Mouse (Mus musculus) E14TG2a.4 (cell line): ENCODE measurements around the gene Tuba3a.

Experiments used
- H3K27me3 ChIP-seq: 2 replicates; pipeline ENCODE4 v1.6.1; 2014; ENCODE audit warnings: low read length, control low read depth; ENCODE audit not compliant: insufficient read depth
- H3K36me3 ChIP-seq: 2 replicates; pipeline ENCODE4 v1.6.1; 2014; ENCODE audit warnings: low read length, control low read depth; ENCODE audit not compliant: insufficient read depth
- H3K4me1 ChIP-seq: replicated peaks from 2 replicates; pipeline ENCODE4 v1.6.1; 2014; ENCODE audit warnings: low read depth, low read length, control low read depth
- H3K4me3 ChIP-seq: replicated peaks from 2 replicates; pipeline ENCODE4 v1.5.1; 2014; ENCODE audit warnings: mild to moderate bottlenecking, low read length
- H3K9me3 ChIP-seq: 2 replicates; pipeline ENCODE4 v1.6.1; 2014; ENCODE audit warnings: low read length, control low read depth
- CTCF ChIP-seq: conservative IDR thresholded peaks from 2 replicates; pipeline ENCODE4 v1.5.1; 2014; ENCODE audit warnings: low read length
- NANOG ChIP-seq: IDR thresholded peaks from 2 replicates; pipeline ENCODE4 v1.6.1; 2014; ENCODE audit warnings: borderline replicate concordance, low read length, mixed read lengths
- POU5F1 ChIP-seq: IDR thresholded peaks from 2 replicates; pipeline ENCODE4 v1.6.1; 2014; ENCODE audit warnings: low read length, borderline replicate concordance

The Tuba3a gene

DNA sequence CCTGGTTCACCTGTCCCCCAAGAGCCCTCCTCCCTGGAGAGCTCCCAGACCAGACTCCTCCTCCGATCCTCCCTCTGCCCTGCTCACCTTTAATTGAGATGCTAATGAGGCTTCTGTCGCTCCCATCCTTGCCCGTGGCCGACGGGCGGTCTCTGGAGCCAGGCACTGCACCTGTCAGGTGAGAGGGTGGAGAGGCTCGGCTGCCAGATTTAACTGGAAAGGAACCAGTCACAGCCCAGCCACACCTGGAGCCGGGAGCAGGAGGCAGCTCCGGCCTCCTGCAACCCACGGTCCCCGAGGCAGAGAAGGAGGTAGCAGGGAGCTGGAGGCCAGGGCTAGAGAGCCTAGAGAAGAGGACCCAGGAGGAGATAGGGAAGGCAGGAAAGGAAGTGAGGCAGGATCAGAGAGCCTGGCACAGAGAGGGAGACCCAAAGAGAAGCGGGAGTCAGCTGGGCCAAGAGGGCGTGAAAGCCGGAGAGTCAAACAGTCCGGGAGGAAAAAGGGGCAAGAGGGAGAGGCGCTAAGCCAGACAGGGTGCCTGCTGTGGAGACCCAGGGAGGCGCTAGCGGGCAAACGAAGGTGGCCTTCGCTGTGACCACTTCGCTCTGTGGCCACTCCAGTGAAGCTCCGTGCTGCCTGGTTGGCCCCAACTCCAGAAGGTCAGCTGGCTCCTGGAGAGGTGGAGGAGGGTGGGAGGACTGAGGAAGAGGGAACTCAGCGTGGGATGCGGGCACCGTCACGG lies 35.4 kb upstream of the Tuba3a start:
- Histone ChIP-seq H3K4me3 (peak overlapping the region; percentile 57), H3K9me3 (no peaks in the 10 kb centered on the region), H3K4me1 (peaks cover 47% of the 10 kb centered on the region), H3K27me3 (peaks cover 74% of the 10 kb centered on the region), H3K36me3 (no peaks in the 10 kb centered on the region)
- TF ChIP-seq POU5F1 (no peak), CTCF (no peak), NANOG (no peak)

- Histone ChIP-seq H3K36me3 (no peaks in the 10 kb centered on the region), H3K27me3 (peaks cover 77% of the 10 kb centered on the region), H3K4me3 (peak within 1 kb of the TSS; percentile 57), H3K4me1 (peaks cover 47% of the 10 kb centered on the region), H3K9me3 (no peaks in the 10 kb centered on the region)
- TF ChIP-seq NANOG: no peak
- TF ChIP-seq CTCF: no peak
- no peak for TF ChIP-seq POU5F1
Observed at GRCm38 (mm10) chr6:125320323-125320722, 34.5 kb upstream of the Tuba3a start, which contains the start of gene Scnn1a. TSS of gene Scnn1a (plus strand) at chr6:125320659.

DNA sequence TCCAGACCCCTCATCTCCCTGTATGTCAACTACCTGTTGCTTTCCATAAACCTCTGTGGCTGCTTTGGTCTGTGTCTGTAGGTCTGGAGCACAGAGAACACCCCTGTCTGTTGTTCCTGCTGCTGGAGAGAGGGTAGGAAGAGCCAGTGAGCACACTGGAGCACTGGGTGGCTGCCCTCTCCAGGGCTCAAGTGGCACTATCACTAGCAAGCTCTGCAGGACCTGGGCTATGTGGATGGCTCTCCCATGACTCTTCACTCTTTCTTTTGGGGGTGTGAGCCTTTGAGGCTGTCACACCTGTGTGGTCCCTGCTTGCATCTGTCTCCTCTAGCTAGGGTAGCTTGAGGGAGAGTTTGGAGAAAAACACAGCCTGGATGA lies 34.1 kb upstream of the Tuba3a start:
- no peaks in the 10 kb centered on the region for H3K9me3 ChIP-seq
- peaks cover 76% of the 10 kb centered on the region for H3K27me3 ChIP-seq
- H3K4me1 ChIP-seq: peaks cover 48% of the 10 kb centered on the region
- TF ChIP-seq CTCF (no peak), NANOG (no peak), POU5F1 (no peak)
- no peaks in the 10 kb centered on the region for H3K36me3 ChIP-seq
- H3K4me3 ChIP-seq: no peak overlapping the region

- TF ChIP-seq NANOG (no peak), CTCF (no peak), POU5F1 (no peak)
- H3K4me1 ChIP-seq: peaks cover 54% of the 10 kb centered on the region
- H3K9me3 ChIP-seq: no peaks in the 10 kb centered on the region
- H3K36me3 ChIP-seq: no peaks in the 10 kb centered on the region
- H3K27me3 ChIP-seq: peaks cover 77% of the 10 kb centered on the region
- H3K4me3 ChIP-seq: no peak overlapping the region
Observed at GRCm38 (mm10) chr6:125318981-125319918, 33.4 kb upstream of the Tuba3a start.

DNA sequence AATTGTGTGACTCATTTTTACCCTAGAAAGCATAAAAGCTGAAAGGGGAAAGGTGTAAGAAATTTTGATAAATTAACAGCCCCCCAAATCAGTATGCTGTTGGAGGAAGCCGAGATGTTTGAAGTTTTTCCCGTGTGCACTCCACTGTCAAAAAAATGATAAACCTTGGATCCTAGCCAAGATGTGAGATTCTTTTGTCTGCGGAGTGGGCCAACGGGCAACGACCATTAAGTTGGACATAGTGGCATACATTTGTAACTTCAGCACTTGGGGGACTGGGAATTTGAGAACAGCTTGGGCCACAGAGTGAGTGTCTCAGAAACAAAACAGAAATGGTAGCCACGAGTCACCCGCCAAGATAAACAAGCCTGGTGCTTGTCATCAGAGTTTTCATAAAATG lies 31.2 kb upstream of the Tuba3a start:
- TF ChIP-seq NANOG: no peak
- TF ChIP-seq POU5F1: no peak
- TF ChIP-seq CTCF: no peak
- peaks cover 53% of the 10 kb centered on the region for H3K4me1 ChIP-seq
- no peaks in the 10 kb centered on the region for H3K36me3 ChIP-seq
- H3K4me3 ChIP-seq: no peak overlapping the region
- peaks cover 78% of the 10 kb centered on the region for H3K27me3 ChIP-seq
- no peaks in the 10 kb centered on the region for H3K9me3 ChIP-seq

- Histone ChIP-seq H3K27me3 (peaks cover 63% of the 10 kb centered on the region), H3K9me3 (no peaks in the 10 kb centered on the region), H3K36me3 (no peaks in the 10 kb centered on the region), H3K4me3 (no peak overlapping the region), H3K4me1 (peaks cover 29% of the 10 kb centered on the region)
- TF ChIP-seq NANOG: no peak
- no peak for TF ChIP-seq POU5F1
- TF ChIP-seq CTCF: no peak
Observed at GRCm38 (mm10) chr6:125314746-125315145, 28.9 kb upstream of the Tuba3a start.

DNA sequence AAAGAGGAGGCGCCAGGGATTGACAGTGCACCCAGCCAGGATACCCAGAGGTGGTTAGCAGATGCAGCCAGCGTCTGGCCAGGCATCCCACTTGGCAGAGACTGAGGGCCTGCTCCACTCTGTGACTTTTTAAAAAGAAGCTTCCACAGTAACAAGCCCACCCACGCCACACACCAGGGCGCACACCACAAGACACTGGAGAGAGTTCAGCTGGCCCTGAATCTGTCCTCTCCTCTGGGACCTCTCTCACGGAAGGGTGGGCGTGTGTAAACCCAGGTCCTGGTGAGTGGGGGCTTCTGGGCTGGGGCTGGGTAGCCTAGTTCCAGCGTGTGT lies 28.4 kb upstream of the Tuba3a start:
- H3K27me3 ChIP-seq: peaks cover 58% of the 10 kb centered on the region
- peak overlapping the region; percentile 75 for H3K4me3 ChIP-seq
- TF ChIP-seq NANOG (no peak), CTCF (no peak), POU5F1 (no peak)

DNA sequence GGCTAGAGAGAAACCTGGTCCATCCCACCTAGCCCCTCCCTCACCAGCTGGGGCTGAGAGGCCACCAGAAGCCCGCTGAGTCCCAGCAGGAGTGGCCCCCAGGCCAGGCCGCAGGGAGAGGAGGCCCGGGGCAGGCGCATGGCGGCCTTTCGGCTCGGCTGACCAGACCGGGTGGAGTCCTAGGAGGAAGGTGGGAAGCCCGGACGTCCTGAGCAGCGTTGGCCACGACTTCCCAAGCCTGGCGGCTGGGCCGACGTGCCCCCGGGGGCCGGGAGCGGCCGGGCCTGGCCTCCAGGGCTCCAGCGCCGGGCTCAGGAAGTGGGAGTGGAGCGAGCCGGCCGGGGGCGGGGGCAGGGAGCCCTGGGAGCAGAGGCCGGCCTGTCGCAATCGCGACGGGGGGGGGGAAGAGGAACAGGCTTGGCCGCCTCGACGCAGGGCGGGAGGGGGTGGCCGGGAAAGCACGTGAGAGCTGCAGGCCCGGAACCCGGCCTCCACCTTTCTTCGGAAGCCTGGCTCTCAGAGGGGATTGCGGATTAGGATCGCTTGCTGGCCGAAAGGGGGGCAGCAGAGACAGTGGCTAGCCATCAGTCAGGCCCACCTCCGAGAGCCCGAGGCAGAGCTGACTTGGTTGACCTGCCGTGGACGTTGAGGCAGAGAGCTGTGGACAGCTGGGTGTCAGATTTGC lies 27.8 kb upstream of the Tuba3a start, which contains the start of gene Ltbr:
Gene Ltbr, minus strand, starts transcription at position 340 of the 685 bp plus-strand sequence.
- no peaks in the 10 kb centered on the region for H3K36me3 ChIP-seq
- peak within 1 kb of the TSS; percentile 75 for H3K4me3 ChIP-seq
- H3K9me3 ChIP-seq: no peaks in the 10 kb centered on the region
- H3K4me1 ChIP-seq: peaks cover 30% of the 10 kb centered on the region
- TF ChIP-seq NANOG (no peak), POU5F1 (no peak), CTCF (no peak)
- peaks cover 54% of the 10 kb centered on the region for H3K27me3 ChIP-seq

More for the DNA sequence above, 28.4 kb upstream of the Tuba3a start:
- H3K4me1 ChIP-seq: peaks cover 28% of the 10 kb centered on the region
- no peaks in the 10 kb centered on the region for H3K36me3 ChIP-seq
- H3K9me3 ChIP-seq: no peaks in the 10 kb centered on the region
